15 mouse cellular contexts compared by ENCODE assay signal in the genomic region with DNA sequence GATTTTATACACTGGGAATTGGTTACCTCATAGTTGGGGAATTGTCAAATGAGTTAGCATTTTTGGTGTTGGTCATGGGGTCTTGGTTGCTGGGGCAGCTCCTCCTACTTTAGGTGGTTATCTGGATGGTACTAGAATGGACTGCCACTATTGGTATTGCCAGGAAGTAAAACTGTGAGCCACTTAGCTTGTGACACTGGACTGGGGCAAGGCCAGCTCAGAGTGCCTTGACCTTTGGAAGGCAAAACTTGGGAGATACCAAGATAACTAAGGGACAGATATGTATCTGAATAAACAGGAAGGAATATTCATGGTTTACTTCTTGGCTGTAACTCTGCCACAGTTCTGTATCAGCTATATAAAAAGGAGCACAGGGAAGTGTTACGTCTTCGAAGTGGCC.
"Had no signal": no experiment of that assay in that cellular context is flagged by ENCODE, and none has a peak within 500 bp of the region (broad histone marks: within the 10 kb centered on the region; RNA-seq: fewer than 3 reads in every experiment).

No protein-coding gene starts in this region.

- H3K27me3 ChIP-seq: limb, embryonic 13.5 days; midbrain, embryonic 12.5 days; neural tube, embryonic 13.5 days had no signal

- H3K9me3 ChIP-seq: limb, embryonic 13.5 days; midbrain, embryonic 12.5 days; neural tube, embryonic 13.5 days had no signal

- H3K36me3 ChIP-seq: limb, embryonic 13.5 days; midbrain, embryonic 12.5 days; neural tube, embryonic 13.5 days had no signal

- H3K4me2 ChIP-seq: limb, embryonic 13.5 days; liver, embryonic 11.5 days; lung, embryonic 14.5 days; midbrain, embryonic 12.5 days; neural tube, embryonic 13.5 days had no signal

- DNase-seq: kidney, adult 8-10 months; kidney, postnatal 4 days; left cerebral cortex, postnatal 4 days; lung, embryonic 14.5 days; lung, postnatal 10 days; retina, postnatal 1 day; thymus, adult 18-20 months; thymus, postnatal 25 days had no signal

- H3K4me3 ChIP-seq: layer of hippocampus, adult 2 months; limb, embryonic 13.5 days; midbrain, embryonic 12.5 days; neural tube, embryonic 13.5 days had no signal

- H3K27ac ChIP-seq: kidney, postnatal 0 days; layer of hippocampus, adult 2 months; limb, embryonic 13.5 days; macrophage; midbrain, embryonic 12.5 days; neural tube, embryonic 13.5 days had no signal

- H3K9ac ChIP-seq: limb, embryonic 13.5 days; lung, embryonic 14.5 days; midbrain, embryonic 12.5 days; neural tube, embryonic 13.5 days had no signal
